Mouse (Mus musculus) 3T3-L1 (cell line): Measurements from ENCODE around the gene Cd101.

ENCODE experiments used
- DNase-seq: peaks from one replicate; pipeline ENCODE4 v3.0.0-alpha.2; 2015; ENCODE audit warnings: low read depth, low spot score

Gene Cd101

GRCm38 (mm10) chr3:101003575-101004356, 25.6 kb downstream of the Cd101 start:
- no peak for DNase-seq

GRCm38 (mm10) chr3:100999732-101000131, 29.6 kb downstream of the Cd101 start:
- DNase-seq, result no peak

- peak; percentile 61 for DNase-seq
Measured at GRCm38 (mm10) chr3:100998904-100999340, 30.4 kb downstream of the Cd101 start.

GRCm38 (mm10) chr3:100997785-100998570, 31.4 kb downstream of the Cd101 start:
- no peak for DNase-seq

- no peak for DNase-seq
Measured at GRCm38 (mm10) chr3:100994252-100994651, 35.1 kb downstream of the Cd101 start.

GRCm38 (mm10) chr3:100993718-100994117, 35.6 kb downstream of the Cd101 start:
- no peak for DNase-seq

- no peak for DNase-seq
Measured at GRCm38 (mm10) chr3:100993158-100993557, 36.2 kb downstream of the Cd101 start.

GRCm38 (mm10) chr3:100990231-100990630, 39.1 kb downstream of the Cd101 start:
- DNase-seq, result no peak

- no peak for DNase-seq
Measured at GRCm38 (mm10) chr3:100989417-100989816, 39.9 kb downstream of the Cd101 start.

GRCm38 (mm10) chr3:100979290-100979689, 50.1 kb downstream of the Cd101 start:
- DNase-seq, result no peak

GRCm38 (mm10) chr3:100973906-100974305, 55.5 kb downstream of the Cd101 start:
- DNase-seq, result peak; percentile 75

- DNase-seq, result peak; percentile 96
Measured at GRCm38 (mm10) chr3:100969176-100969917, 60.0 kb downstream of the Cd101 start, which contains the start of gene Ttf2. TSS of gene Ttf2 (minus strand) at chr3:100969663.

- DNase-seq, result peak; percentile 66
Measured at GRCm38 (mm10) chr3:100963849-100964542, 65.4 kb downstream of the Cd101 start.

- DNase-seq, result no peak
Measured at GRCm38 (mm10) chr3:100961501-100961900, 67.9 kb downstream of the Cd101 start.

- DNase-seq, result no peak
Measured at GRCm38 (mm10) chr3:100961007-100961406, 68.3 kb downstream of the Cd101 start.

- DNase-seq, result peak; percentile 19
Measured at GRCm38 (mm10) chr3:100954616-100955015, 74.7 kb downstream of the Cd101 start.

GRCm38 (mm10) chr3:100951531-100951930, 77.8 kb downstream of the Cd101 start:
- no peak for DNase-seq

- DNase-seq, result no peak
Measured at GRCm38 (mm10) chr3:100947286-100947685, 82.1 kb downstream of the Cd101 start.
